Mouse (Mus musculus): Measurements from ENCODE around the gene Apoc4. TPM values are rescaled to one million over a fixed set of nuclear protein-coding genes. Genes with fewer than 3 reads are reported as not detected.
A peak's percentile ranks its signal among the peaks of the same experiment; 100 is the strongest.
"Not testable (repeated sequence)": the region's sequence is repeated elsewhere in the genome, so short reads cannot be mapped to it uniquely, and the experiment has no call there.

The Apoc4 gene
- total RNA-seq, 2 experiments from 2014 or later, result not detected

GRCm38 (mm10) chr7:19701069-19701761 lies 19.9 kb upstream of the Apoc4 start:
- intact Hi-C loops (cut with DNase I), result loop anchor here (1.0 to 10.0 kb wide), 2 partner anchors 32 to 296 kb away; partner anchors contain the start of genes Ckm and Klc3
- DNase-seq, result peak; percentile 82 to 86

GRCm38 (mm10) chr7:19700299-19701068 lies 19.2 kb upstream of the Apoc4 start:
- intact Hi-C loops (cut with DNase I), result loop anchor here (1.0 to 10.0 kb wide), 2 partner anchors 31 to 296 kb away; partner anchors contain the start of genes Ckm and Klc3

GRCm38 (mm10) chr7:19699827-19700148 lies 18.5 kb upstream of the Apoc4 start:
- intact Hi-C loops (cut with DNase I), result loop anchor here (10.0 kb wide), 1 partner anchor 295 kb away; the partner anchor contains the start of genes Ckm and Klc3

More at GRCm38 (mm10) chr7:19700299-19701068, 19.2 kb upstream of the Apoc4 start:
- DNase-seq, result no peak

GRCm38 (mm10) chr7:19698907-19699826 lies 17.9 kb upstream of the Apoc4 start, which contains the start of gene Apoe:
Apoe (minus strand) TSS chr7:19699188.
- peak; percentile 68 for DNase-seq
- intact Hi-C loops (cut with DNase I), result no loop called here

More at GRCm38 (mm10) chr7:19699827-19700148, 18.5 kb upstream of the Apoc4 start:
- DNase-seq, result no peak

- peak in 1 of 2 experiments; percentile 40 for DNase-seq
- intact Hi-C loops (cut with DNase I), result no loop called here
Observed at GRCm38 (mm10) chr7:19697949-19698906, 16.9 kb upstream of the Apoc4 start.

GRCm38 (mm10) chr7:19696336-19696873 lies 15.1 kb upstream of the Apoc4 start:
- intact Hi-C loops (cut with DNase I), result no loop called here
- DNase-seq, result no peak

GRCm38 (mm10) chr7:19695881-19696280 lies 14.6 kb upstream of the Apoc4 start:
- intact Hi-C loops (cut with DNase I), result no loop called here
- no peak for DNase-seq

GRCm38 (mm10) chr7:19695213-19695594 lies 13.9 kb upstream of the Apoc4 start:
- DNase-seq, result no peak
- intact Hi-C loops (cut with DNase I), result no loop called here

- intact Hi-C loops (cut with DNase I), result no loop called here
- no peak for DNase-seq
Observed at GRCm38 (mm10) chr7:19694336-19695212, 13.3 kb upstream of the Apoc4 start.

- intact Hi-C loops (cut with DNase I), result no loop called here
- peak; percentile 66 to 67 for DNase-seq
Observed at GRCm38 (mm10) chr7:19693421-19693820, 12.1 kb upstream of the Apoc4 start.

- intact Hi-C loops (cut with DNase I), result no loop called here
Observed at GRCm38 (mm10) chr7:19691873-19692865, 10.9 kb upstream of the Apoc4 start, which contains the start of gene Apoc1. Apoc1 (minus strand) TSS chr7:19692660.

GRCm38 (mm10) chr7:19691434-19691833 lies 10.2 kb upstream of the Apoc4 start:
- DNase-seq, result no peak
- intact Hi-C loops (cut with DNase I), result no loop called here

More at GRCm38 (mm10) chr7:19691873-19692865, 10.9 kb upstream of the Apoc4 start, which contains the start of gene Apoc1:
- no peak for DNase-seq

- no peak for DNase-seq
- intact Hi-C loops (cut with DNase I), result no loop called here
Observed at GRCm38 (mm10) chr7:19690845-19691244, 9.6 kb upstream of the Apoc4 start.

- intact Hi-C loops (cut with DNase I), result no loop called here
- DNase-seq, result no peak
Observed at GRCm38 (mm10) chr7:19688611-19689010, 7.3 kb upstream of the Apoc4 start.

GRCm38 (mm10) chr7:19688101-19688500 lies 6.8 kb upstream of the Apoc4 start:
- intact Hi-C loops (cut with DNase I), result no loop called here
- DNase-seq, result no peak

GRCm38 (mm10) chr7:19686927-19687583 lies 5.8 kb upstream of the Apoc4 start:
- DNase-seq; intact Hi-C loops (cut with DNase I): not testable (repeated sequence)

All from heart, postnatal 14 days (tissue).